Mouse (Mus musculus): ENCODE measurements around the gene Nek1. TPM values are rescaled to one million over a fixed set of nuclear protein-coding genes. Genes with fewer than 3 reads are reported as not detected.

Nek1 gene
- polyA plus RNA-seq, 1 experiment from 2014 or later, result 23.8 TPM

DNA sequence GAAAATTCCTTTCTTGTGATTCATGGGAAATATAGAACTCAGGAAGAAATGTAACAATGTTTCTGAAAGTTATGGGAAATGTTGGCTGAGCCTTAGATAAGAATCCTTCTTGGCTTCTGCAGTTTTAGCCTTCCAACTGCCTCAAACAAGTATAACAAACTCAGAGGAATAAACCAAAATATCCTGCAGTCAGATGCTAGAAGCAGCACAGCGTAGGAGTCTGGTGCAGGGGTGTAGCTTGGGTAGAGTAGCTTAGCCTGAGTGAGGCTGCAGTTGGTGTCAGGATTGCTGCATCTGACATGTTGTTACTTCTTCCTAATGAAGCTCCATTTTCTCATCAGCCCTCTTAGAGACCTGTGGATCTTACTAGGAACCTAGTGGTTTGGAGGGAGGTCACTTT lies 128.6 kb downstream of the Nek1 start:
- WGBS, result 90% methylated on average over 1 of the region's 1 CpGs
- Histone ChIP-seq H3K36me3 (replicated peaks) (0 out of 2 replicates have a peak, but pooled peaks cover 4% of the 10 kb centered on the region), H3K9me3 (no peaks in the 10 kb centered on the region), H3K27ac (no peak overlapping the region), H3K4me2 (no peak overlapping the region), H3K9ac (no peak overlapping the region), H3K4me3 (replicated peaks) (no peak overlapping the region), H3K4me1 (no peaks in the 10 kb centered on the region), H3K27me3 (no peaks in the 10 kb centered on the region)
- no peak for ATAC-seq (ENCODE audit: low FRiP score)

DNA sequence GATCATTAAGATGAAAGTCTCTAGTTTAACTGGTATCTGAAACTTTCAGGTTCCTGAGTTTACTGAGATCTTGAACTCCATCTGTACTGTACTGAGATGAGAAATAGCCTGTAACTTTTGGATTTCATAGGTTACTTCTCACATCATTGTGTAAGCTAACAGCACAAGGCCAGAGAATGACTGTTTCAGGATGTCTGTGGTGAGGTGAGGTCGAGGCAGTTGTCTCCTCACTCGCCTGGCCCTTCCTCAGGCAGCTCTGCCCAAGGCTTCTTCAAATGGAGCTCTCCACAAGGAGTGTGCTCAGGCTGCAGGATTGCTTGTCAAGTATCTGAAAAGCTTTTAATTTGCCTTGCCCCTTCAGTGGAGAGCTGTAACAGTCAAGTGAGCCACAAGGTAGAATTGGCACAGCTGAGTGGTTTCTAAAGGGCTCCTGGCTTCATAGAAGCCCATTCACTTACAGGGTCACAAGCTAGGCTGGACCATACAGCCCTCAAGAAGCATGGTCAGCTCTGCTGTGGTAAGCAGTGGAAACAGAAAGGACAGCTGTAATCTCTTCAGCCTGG lies 134.4 kb downstream of the Nek1 start:
- Histone ChIP-seq H3K27me3 (no peaks in the 10 kb centered on the region), H3K4me2 (no peak overlapping the region), H3K9me3 (no peaks in the 10 kb centered on the region), H3K4me1 (no peaks in the 10 kb centered on the region), H3K4me3 (replicated peaks) (no peak overlapping the region), H3K9ac (no peak overlapping the region), H3K36me3 (replicated peaks) (0 out of 2 replicates have a peak, but pooled peaks cover 4% of the 10 kb centered on the region), H3K27ac (no peak overlapping the region)
- WGBS, result 74% methylated on average over 2 of the region's 2 CpGs
- ATAC-seq (ENCODE audit: low FRiP score), result no peak

DNA sequence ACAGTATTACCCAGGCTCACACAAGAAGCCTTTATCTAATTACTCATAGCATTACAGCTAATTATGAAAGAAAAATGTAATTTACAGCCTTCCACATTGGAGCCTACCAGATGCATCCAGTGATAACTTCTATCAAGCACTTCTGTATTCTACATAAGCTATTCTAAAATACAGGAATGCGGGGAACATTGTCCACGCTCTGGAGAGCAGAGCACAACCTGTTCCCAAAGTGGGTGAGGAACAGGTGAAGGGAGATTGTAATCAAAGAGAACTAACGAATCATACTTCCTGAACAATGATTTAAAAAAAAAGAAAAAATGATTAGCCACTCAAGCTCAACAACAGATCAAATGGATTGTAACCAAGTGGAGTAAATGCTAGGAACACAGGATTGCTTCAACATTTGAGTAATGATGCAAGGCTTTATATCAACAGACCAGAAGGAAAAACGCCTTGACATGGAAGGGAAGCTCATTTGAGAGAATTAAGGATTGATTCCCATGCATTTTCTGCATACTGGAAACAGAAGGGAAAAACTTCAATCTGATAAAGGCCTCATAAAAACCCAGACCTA lies 139.7 kb downstream of the Nek1 start:
- no peak for ATAC-seq (ENCODE audit: low FRiP score)
- Histone ChIP-seq H3K4me3 (replicated peaks) (no peak overlapping the region), H3K9me3 (no peaks in the 10 kb centered on the region), H3K27ac (no peak overlapping the region), H3K27me3 (no peaks in the 10 kb centered on the region), H3K9ac (no peak overlapping the region), H3K4me1 (no peaks in the 10 kb centered on the region), H3K36me3 (replicated peaks) (no peaks in the 10 kb centered on the region), H3K4me2 (no peak overlapping the region)
- WGBS, result 92% methylated on average over 4 of the region's 4 CpGs

- no peak overlapping the region for H3K27ac ChIP-seq
- 49% methylated on average over 6 of the region's 6 CpGs for WGBS
- no peak overlapping the region for H3K9ac ChIP-seq
- no peak overlapping the region for H3K4me3 ChIP-seq (replicated peaks)
- no peak for ATAC-seq (ENCODE audit: low FRiP score)
- no peak overlapping the region for H3K4me2 ChIP-seq
- H3K27me3 ChIP-seq, result no peaks in the 10 kb centered on the region
- H3K4me1 ChIP-seq, result peaks cover 7% of the 10 kb centered on the region; the same call in 1 of the 2 replicates
- no peaks in the 10 kb centered on the region for H3K36me3 ChIP-seq (replicated peaks)
- H3K9me3 ChIP-seq, result no peaks in the 10 kb centered on the region
These were observed 148.9 kb downstream of the Nek1 start for GRCm38 (mm10) chr8:61141869-61142268.

- H3K9me3 ChIP-seq, result no peaks in the 10 kb centered on the region
- H3K4me3 ChIP-seq (replicated peaks), result no peak overlapping the region
- no peak overlapping the region for H3K4me2 ChIP-seq
- 47% methylated on average over 3 of the region's 3 CpGs for WGBS
- peaks cover 7% of the 10 kb centered on the region; the same call in 1 of the 2 replicates for H3K4me1 ChIP-seq
- no peaks in the 10 kb centered on the region for H3K27me3 ChIP-seq
- no peak overlapping the region for H3K27ac ChIP-seq
- no peak overlapping the region for H3K9ac ChIP-seq
- no peak for ATAC-seq (ENCODE audit: low FRiP score)
- no peaks in the 10 kb centered on the region for H3K36me3 ChIP-seq (replicated peaks)
These were observed 149.3 kb downstream of the Nek1 start for GRCm38 (mm10) chr8:61142302-61142701.

DNA sequence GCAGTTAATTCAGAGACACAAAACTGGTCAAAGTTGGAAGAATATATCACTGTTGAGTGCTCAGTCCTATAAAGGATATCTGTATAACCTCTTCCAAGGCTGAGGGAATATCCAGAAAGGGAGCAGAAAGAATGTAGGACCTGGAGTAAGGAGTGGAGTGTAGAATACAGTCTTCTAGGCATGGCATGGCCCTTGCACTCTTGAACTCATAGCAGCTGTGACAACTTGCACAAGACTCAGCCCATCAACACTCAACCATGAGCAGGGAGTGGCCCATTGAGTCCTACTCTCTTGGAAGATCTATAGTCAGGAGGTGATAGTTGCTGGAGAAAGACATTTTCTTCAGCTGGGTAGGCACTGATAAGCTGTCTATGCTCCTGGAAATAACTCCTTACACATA lies 149.8 kb downstream of the Nek1 start:
- Histone ChIP-seq H3K4me3 (replicated peaks) (no peak overlapping the region), H3K36me3 (replicated peaks) (no peaks in the 10 kb centered on the region), H3K4me2 (no peak overlapping the region), H3K9ac (no peak overlapping the region), H3K27me3 (no peaks in the 10 kb centered on the region), H3K4me1 (peaks cover 7% of the 10 kb centered on the region; the same call in 1 of the 2 replicates), H3K27ac (no peak overlapping the region), H3K9me3 (no peaks in the 10 kb centered on the region)
- ATAC-seq (ENCODE audit: low FRiP score), result no peak

- no peaks in the 10 kb centered on the region; the same call in 1 of the 2 replicates for H3K4me1 ChIP-seq
- no peak overlapping the region for H3K4me3 ChIP-seq (replicated peaks)
- WGBS, result 56% methylated on average over 5 of the region's 5 CpGs
- H3K27ac ChIP-seq, result no peak overlapping the region
- H3K27me3 ChIP-seq, result no peaks in the 10 kb centered on the region
- no peak for ATAC-seq (ENCODE audit: low FRiP score)
- H3K36me3 ChIP-seq (replicated peaks), result no peaks in the 10 kb centered on the region
- H3K9me3 ChIP-seq, result no peaks in the 10 kb centered on the region
- no peak overlapping the region for H3K4me2 ChIP-seq
- no peak overlapping the region for H3K9ac ChIP-seq
These were observed 155.7 kb downstream of the Nek1 start for GRCm38 (mm10) chr8:61148728-61149127.

DNA sequence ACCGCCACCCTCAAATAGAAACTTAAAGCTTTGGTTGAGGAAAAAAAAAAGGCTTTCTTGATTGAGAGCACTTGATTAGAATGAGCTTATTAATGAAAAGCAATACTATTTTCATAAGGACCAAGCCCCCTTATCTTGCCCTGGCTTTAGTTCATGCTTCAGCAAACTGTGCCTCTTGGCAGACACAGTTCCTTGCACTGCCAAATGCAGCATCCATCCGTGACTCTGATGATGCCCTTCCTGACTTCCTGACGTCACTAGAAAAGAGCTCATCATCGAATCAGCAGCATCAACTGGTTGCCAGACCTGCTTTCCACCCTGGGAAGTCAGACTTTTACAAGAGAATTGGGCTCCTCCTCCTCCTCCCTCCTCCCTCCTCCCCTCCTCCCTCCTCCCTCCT lies 157.6 kb downstream of the Nek1 start:
- Histone ChIP-seq H3K9me3 (no peaks in the 10 kb centered on the region), H3K36me3 (replicated peaks) (no peaks in the 10 kb centered on the region), H3K4me2 (no peak overlapping the region), H3K4me1 (no peaks in the 10 kb centered on the region; the same call in 1 of the 2 replicates), H3K27me3 (no peaks in the 10 kb centered on the region), H3K4me3 (replicated peaks) (no peak overlapping the region), H3K9ac (no peak overlapping the region), H3K27ac (no peak overlapping the region)
- WGBS, result 84% methylated on average over 4 of the region's 4 CpGs
- ATAC-seq (ENCODE audit: low FRiP score), result no peak

- H3K27me3 ChIP-seq, result no peaks in the 10 kb centered on the region
- no peaks in the 10 kb centered on the region for H3K36me3 ChIP-seq (replicated peaks)
- 86% methylated on average over 1 of the region's 1 CpGs for WGBS
- no peak for ATAC-seq (ENCODE audit: low FRiP score)
- H3K4me2 ChIP-seq, result no peak overlapping the region
- H3K4me3 ChIP-seq (replicated peaks), result no peak overlapping the region
- no peaks in the 10 kb centered on the region for H3K9me3 ChIP-seq
- no peaks in the 10 kb centered on the region for H3K4me1 ChIP-seq
- H3K9ac ChIP-seq, result no peak overlapping the region
- H3K27ac ChIP-seq, result no peak overlapping the region
These were observed 163.4 kb downstream of the Nek1 start for GRCm38 (mm10) chr8:61156406-61156805.

- H3K4me2 ChIP-seq, result no peak overlapping the region
- no peaks in the 10 kb centered on the region for H3K36me3 ChIP-seq (replicated peaks)
- no peak for ATAC-seq (ENCODE audit: low FRiP score)
- H3K27ac ChIP-seq, result no peak overlapping the region
- H3K9me3 ChIP-seq, result no peaks in the 10 kb centered on the region
- H3K9ac ChIP-seq, result no peak overlapping the region
- no peaks in the 10 kb centered on the region for H3K4me1 ChIP-seq
- 93% methylated on average over 3 of the region's 3 CpGs for WGBS
- no peaks in the 10 kb centered on the region for H3K27me3 ChIP-seq
- no peak overlapping the region for H3K4me3 ChIP-seq (replicated peaks)
These were observed 165.5 kb downstream of the Nek1 start for GRCm38 (mm10) chr8:61158540-61158939.

- Histone ChIP-seq H3K4me1 (no peaks in the 10 kb centered on the region), H3K27me3 (no peaks in the 10 kb centered on the region), H3K9ac (no peak overlapping the region), H3K4me3 (replicated peaks) (no peak overlapping the region), H3K9me3 (no peaks in the 10 kb centered on the region), H3K27ac (no peak overlapping the region), H3K36me3 (replicated peaks) (no peaks in the 10 kb centered on the region), H3K4me2 (no peak overlapping the region)
- ATAC-seq (ENCODE audit: low FRiP score), result no peak
- WGBS, result 86% methylated on average over 6 of the region's 6 CpGs
These were observed 168.6 kb downstream of the Nek1 start for GRCm38 (mm10) chr8:61161461-61162185.

DNA sequence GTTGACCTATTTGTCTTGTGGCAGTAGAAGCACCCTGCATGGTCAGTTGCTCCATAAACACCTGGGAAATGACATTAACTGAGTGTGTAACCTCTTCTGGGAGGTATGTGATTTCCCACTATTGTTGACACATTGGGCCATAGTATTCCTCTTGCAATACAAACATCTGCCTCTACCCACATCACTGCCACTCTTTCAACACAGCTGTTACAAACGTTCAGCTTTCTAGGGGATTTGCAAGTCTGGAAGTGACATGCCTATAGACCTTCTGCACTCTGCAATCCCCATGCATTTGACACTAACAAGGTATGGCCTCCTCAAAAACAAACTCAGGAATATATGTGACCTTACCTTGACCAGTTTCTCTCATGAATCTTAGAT lies 169.2 kb downstream of the Nek1 start:
- no peak for ATAC-seq (ENCODE audit: low FRiP score)
- no peak overlapping the region for H3K4me2 ChIP-seq
- H3K4me1 ChIP-seq, result no peaks in the 10 kb centered on the region
- H3K36me3 ChIP-seq (replicated peaks), result no peaks in the 10 kb centered on the region
- no peaks in the 10 kb centered on the region for H3K9me3 ChIP-seq
- H3K4me3 ChIP-seq (replicated peaks), result no peak overlapping the region
- no peak overlapping the region for H3K27ac ChIP-seq
- no peaks in the 10 kb centered on the region for H3K27me3 ChIP-seq
- H3K9ac ChIP-seq, result no peak overlapping the region
- WGBS, result 66% methylated on average over 1 of the region's 1 CpGs

- WGBS, result 83% methylated on average over 3 of the region's 3 CpGs
- no peak for ATAC-seq (ENCODE audit: low FRiP score)
- no peaks in the 10 kb centered on the region for H3K36me3 ChIP-seq (replicated peaks)
These were observed 178.6 kb downstream of the Nek1 start for GRCm38 (mm10) chr8:61171546-61171945.

More at GRCm38 (mm10) chr8:61171546-61171945, 178.6 kb downstream of the Nek1 start:
- Histone ChIP-seq H3K4me1 (peaks cover 4% of the 10 kb centered on the region), H3K9me3 (no peaks in the 10 kb centered on the region), H3K4me2 (no peak overlapping the region), H3K27me3 (no peaks in the 10 kb centered on the region), H3K9ac (no peak overlapping the region), H3K4me3 (replicated peaks) (no peak overlapping the region), H3K27ac (no peak overlapping the region)

Data from forebrain, embryonic 12.5 days (tissue).